Mouse (Mus musculus): Measurements from ENCODE around the gene Rgs3.

The Rgs3 gene

GRCm38 (mm10) chr4:62604094-62604493 is 44.4 kb downstream of the Rgs3 start:
- in situ Hi-C loops (cut with MboI) = no loop called here

GRCm38 (mm10) chr4:62605856-62606541 is 46.4 kb downstream of the Rgs3 start:
- in situ Hi-C loops (cut with MboI) = no loop called here

GRCm38 (mm10) chr4:62606542-62606882 is 46.9 kb downstream of the Rgs3 start:
- in situ Hi-C loops (cut with MboI) = no loop called here

GRCm38 (mm10) chr4:62606905-62607304 is 47.3 kb downstream of the Rgs3 start:
- in situ Hi-C loops (cut with MboI) = no loop called here

- in situ Hi-C loops (cut with MboI) = no loop called here
These were observed 47.7 kb downstream of the Rgs3 start for GRCm38 (mm10) chr4:62607345-62607744.

- in situ Hi-C loops (cut with MboI) = no loop called here
These were observed 48.2 kb downstream of the Rgs3 start for GRCm38 (mm10) chr4:62607805-62608204.

- in situ Hi-C loops (cut with MboI) = no loop called here
These were observed 49.7 kb downstream of the Rgs3 start for GRCm38 (mm10) chr4:62609333-62609732.

- in situ Hi-C loops (cut with MboI) = no loop called here
These were observed 50.6 kb downstream of the Rgs3 start for GRCm38 (mm10) chr4:62610142-62610675.

GRCm38 (mm10) chr4:62612601-62613501 is 53.2 kb downstream of the Rgs3 start:
- in situ Hi-C loops (cut with MboI) = no loop called here

GRCm38 (mm10) chr4:62613646-62614365 is 54.2 kb downstream of the Rgs3 start:
- in situ Hi-C loops (cut with MboI) = no loop called here

GRCm38 (mm10) chr4:62617856-62618440 is 58.3 kb downstream of the Rgs3 start:
- in situ Hi-C loops (cut with MboI) = no loop called here

- in situ Hi-C loops (cut with MboI) = no loop called here
These were observed 59.8 kb downstream of the Rgs3 start for GRCm38 (mm10) chr4:62619232-62619964.

- in situ Hi-C loops (cut with MboI) = no loop called here
These were observed 60.3 kb downstream of the Rgs3 start for GRCm38 (mm10) chr4:62619965-62620244.

GRCm38 (mm10) chr4:62621151-62621550 is 61.5 kb downstream of the Rgs3 start:
- in situ Hi-C loops (cut with MboI) = no loop called here

- in situ Hi-C loops (cut with MboI) = no loop called here
These were observed 62.4 kb downstream of the Rgs3 start for GRCm38 (mm10) chr4:62621880-62622675.

GRCm38 (mm10) chr4:62623251-62624015 is 63.8 kb downstream of the Rgs3 start:
- in situ Hi-C loops (cut with MboI) = no loop called here

GRCm38 (mm10) chr4:62624679-62625450 is 65.2 kb downstream of the Rgs3 start:
- in situ Hi-C loops (cut with MboI) = no loop called here

- in situ Hi-C loops (cut with MboI) = no loop called here
These were observed 65.9 kb downstream of the Rgs3 start for GRCm38 (mm10) chr4:62625451-62626061.
